Mouse (Mus musculus) right cerebral cortex, postnatal 4 days (tissue): ENCODE data around the gene Sprr2a2.
"Not testable (repeated sequence)": the region's sequence is repeated elsewhere in the genome, so short reads cannot be mapped to it uniquely, and the experiment has no call there.

Source experiments
- DNase-seq: peaks from one replicate; pipeline ENCODE4 v3.0.0-alpha.2; 2022

Gene Sprr2a2

GRCm38 (mm10) chr3:92215569-92215968 lies at the start of gene Sprr2a2, which contains the start of gene Sprr2a1:
Gene Sprr2a2, plus strand, starts transcription at chr3:92215920.
Gene Sprr2a1, plus strand, starts transcription at chr3:92215799.
- not testable (repeated sequence) for DNase-seq

GRCm38 (mm10) chr3:92169847-92170246 lies 45.9 kb upstream of the Sprr2a2 start:
- DNase-seq = no peak

DNA sequence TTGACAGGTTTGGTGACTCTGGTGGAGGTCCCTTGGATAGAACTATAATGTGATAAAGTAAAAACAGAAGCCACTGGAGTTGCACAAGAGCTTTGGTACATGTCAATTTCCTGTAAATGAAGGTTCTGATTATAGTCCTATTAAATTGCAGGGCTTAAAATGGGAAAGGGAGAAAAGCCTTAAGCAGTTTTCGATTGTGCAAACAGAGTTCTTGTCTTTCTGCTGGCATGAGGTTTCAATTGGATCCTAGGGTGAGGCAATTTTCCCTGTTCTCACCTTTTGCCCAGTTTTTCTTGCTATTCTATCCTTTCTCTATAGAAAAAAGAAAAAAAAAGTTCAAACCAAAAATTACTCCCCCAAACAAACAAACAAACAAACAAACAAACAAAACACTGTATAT lies 38.8 kb upstream of the Sprr2a2 start:
- no peak for DNase-seq

- DNase-seq = no peak
Measured at GRCm38 (mm10) chr3:92195512-92196200, 20.1 kb upstream of the Sprr2a2 start.

- not testable (repeated sequence) for DNase-seq
Measured at GRCm38 (mm10) chr3:92211133-92211925, 4.4 kb upstream of the Sprr2a2 start.

DNA sequence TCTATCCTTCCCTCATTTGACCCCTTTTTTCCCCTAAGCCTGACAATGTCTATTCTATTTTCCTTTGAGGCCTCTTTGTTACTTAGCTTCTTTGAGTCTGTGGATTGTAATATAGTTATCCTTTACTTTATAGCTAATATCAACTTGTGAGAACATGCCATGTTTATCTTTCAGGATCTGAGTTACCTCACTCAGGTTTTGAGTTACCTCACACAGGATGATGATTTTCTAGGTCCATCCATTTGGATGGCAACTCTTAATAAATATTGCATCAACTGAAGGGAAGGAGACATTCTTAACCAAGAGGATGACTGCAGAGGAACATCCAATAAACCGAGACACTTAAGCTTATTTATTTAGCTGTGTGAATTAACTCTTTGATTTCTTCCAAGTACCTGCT lies 3.7 kb upstream of the Sprr2a2 start:
- not testable (repeated sequence) for DNase-seq

GRCm38 (mm10) chr3:92213651-92214050 lies 2.1 kb upstream of the Sprr2a2 start:
- not testable (repeated sequence) for DNase-seq

DNA sequence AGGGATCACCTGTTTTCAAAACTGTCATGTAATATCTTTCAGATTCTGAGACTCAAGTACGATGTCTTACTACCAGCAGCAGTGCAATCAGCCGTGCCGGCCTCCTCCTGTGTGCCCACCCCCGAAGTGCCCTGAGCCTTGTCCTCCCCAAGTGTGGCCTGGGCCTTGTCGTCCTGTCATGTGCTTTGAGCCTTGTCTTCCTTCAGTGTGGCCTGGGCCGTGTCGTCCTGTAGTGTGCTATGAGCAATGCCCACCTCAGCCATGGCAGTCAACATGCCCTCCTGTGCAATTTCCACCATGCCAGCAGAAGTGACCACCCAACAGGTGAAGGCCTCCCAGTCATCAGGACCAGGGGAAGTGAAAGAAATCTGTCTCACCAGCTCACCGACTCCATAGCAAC lies 3.3 kb downstream of the Sprr2a2 start:
- not testable (repeated sequence) for DNase-seq

- not testable (repeated sequence) for DNase-seq
Measured at GRCm38 (mm10) chr3:92223708-92224107, 8.0 kb downstream of the Sprr2a2 start.

DNA sequence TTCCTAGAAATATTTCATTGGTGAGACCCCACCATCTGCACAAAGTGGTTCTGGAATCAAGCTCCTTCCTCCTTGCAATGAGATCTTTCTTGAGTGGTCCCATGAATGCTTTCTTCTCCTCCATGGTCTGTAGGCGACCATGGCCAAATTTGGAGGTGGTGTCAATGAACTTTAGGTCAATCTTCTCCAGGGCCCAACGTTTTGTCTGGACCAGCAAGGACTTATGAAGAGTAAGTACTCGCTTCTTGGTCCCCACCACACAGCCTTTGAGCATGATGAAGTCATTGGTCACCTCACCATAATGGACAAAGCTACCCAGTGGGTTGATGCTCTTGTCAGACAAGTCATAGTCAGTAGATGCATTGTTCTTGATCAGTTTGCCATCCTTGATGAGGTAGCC lies 11.7 kb downstream of the Sprr2a2 start:
- not testable (repeated sequence) for DNase-seq

DNA sequence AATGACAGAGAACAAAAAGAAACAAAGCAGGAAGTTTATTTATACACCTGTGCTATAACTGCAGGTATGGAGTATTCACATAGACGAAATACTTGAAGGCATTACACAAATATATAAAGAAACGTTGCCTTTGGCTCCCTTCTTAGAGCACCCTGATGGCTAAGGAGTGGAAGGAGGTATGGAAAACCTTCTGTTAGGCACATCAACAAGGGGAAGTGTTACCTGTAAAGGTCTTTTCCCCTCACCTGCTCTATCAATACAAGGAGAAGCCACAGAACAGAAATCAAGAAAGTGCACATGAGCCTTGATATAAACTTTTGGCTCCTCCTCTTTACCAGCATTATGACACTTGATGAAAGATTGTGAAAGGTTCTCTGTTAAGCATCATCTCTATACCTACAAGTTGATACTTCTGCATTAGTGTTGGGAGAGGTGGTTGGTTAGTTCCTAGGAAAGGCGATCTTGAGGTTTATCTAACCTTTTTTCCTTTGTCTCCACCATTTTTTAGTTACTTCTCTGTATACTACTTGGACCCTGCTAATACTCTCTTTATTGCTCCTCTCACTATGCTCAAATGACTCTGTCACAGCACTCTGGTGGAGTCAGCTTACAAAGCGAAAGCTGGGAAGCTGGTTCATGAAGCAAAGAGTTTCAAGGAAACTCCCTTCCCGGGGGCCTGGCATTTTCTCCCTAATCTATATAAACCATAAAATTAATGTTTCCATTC lies 20.9 kb downstream of the Sprr2a2 start:
- DNase-seq = not testable (repeated sequence)

- not testable (repeated sequence) for DNase-seq
Measured at GRCm38 (mm10) chr3:92238736-92239135, 23.0 kb downstream of the Sprr2a2 start.

DNA sequence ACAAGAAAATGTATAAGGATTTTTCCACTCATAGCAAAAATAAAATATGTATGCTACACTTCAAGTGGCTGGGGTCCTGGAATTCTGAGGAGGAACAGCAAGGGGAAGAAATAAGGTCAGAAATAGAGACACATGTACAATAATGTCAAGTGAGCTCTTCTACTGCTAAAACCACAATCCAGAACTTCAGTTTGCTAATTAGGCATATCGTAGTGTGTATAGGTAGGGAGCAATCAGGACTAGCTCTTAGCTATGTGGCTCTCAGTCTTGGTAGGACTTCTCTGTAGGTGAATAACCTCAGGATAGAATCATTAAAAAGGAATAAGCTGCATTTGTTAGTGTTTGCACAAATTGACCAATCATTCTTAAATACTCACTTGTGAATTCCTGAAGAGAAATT lies 23.5 kb downstream of the Sprr2a2 start:
- DNase-seq = not testable (repeated sequence)

DNA sequence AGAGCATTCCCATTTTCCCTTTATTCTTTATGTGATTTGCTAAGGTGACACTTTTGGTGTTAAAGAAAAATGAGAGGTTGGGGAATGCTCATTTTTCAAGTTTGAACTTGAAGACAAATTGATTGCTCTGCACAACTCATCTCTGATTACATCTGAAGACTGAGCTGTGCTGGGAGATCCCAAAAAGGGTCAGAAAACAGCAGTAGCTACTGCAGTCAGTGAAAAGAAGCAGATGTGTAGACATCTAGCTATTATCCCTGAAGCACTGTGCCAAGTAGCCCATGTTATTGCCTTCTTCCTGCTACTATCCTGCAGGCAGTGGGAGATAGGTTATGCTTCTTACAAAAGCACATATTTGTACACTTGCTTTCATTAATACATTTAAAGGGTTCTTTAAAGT lies 29.1 kb downstream of the Sprr2a2 start:
- DNase-seq = not testable (repeated sequence)

GRCm38 (mm10) chr3:92246245-92246644 lies 30.5 kb downstream of the Sprr2a2 start:
- DNase-seq = not testable (repeated sequence)

DNA sequence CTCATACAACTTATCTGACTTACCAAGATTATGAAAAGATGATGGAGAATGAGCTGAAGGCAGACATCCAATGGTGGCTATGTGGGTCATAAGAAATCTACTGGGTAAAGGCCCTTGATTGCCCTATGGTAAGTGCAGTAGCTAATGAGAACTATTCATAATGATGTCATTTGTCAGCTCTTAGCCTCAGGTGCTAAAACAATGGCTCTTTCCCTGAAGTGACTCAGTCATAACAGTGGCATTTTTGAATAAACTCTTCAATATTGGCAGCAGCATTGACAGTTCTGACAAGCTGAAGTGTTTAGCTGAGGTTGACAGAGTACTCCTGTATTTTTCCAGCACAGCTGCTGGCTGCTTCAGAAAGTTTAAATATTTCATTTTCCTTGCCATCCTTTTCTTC lies 32.8 kb downstream of the Sprr2a2 start:
- not testable (repeated sequence) for DNase-seq

DNA sequence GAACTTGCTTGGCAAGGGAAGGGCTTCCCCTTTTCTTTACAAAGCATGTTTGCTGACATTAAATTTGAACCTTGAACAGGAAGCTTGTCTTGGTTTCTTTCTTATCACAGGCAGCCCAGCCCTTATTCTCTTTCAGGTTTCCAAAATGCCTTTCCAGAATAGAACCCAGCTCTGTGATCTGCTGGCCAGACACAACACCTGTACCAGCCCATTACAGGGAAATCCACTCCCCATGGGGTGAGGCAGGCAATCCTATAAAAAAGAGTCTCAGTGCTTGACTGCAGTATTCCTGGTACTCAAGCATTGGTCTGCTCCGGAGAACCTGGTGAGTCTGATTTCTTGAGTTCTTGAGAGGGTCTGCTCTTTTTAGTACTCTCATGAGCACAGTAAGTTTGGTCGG lies 34.7 kb downstream of the Sprr2a2 start:
- DNase-seq = not testable (repeated sequence)

DNA sequence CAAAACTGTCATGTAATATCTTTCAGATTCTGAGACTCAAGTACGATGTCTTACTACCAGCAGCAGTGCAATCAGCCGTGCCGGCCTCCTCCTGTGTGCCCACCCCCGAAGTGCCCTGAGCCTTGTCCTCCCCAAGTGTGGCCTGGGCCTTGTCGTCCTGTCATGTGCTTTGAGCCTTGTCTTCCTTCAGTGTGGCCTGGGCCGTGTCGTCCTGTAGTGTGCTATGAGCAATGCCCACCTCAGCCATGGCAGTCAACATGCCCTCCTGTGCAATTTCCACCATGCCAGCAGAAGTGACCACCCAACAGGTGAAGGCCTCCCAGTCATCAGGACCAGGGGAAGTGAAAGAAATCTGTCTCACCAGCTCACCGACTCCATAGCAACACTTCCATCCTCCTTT lies 38.1 kb downstream of the Sprr2a2 start:
- DNase-seq = not testable (repeated sequence)

DNA sequence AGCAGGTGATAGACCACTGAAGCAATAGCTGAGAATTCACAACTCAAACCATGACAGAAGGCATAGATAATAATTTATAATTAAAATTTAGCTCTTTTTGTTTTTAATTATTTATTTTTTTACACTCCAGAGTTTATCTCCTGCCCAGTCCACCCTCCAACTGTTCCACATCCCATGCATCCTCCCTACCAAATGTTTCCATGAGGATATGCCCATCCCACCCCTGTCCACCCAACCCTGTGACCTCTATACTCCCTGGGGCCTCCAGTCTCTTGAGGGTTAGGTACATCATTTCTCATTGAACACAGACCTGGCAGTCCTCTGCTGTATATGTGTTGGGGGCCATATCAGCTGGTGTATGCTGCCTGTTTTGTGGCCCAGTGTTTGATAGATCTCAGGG lies 42.8 kb downstream of the Sprr2a2 start:
- not testable (repeated sequence) for DNase-seq

- DNase-seq = not testable (repeated sequence)
Measured at GRCm38 (mm10) chr3:92263462-92263861, 47.7 kb downstream of the Sprr2a2 start.

GRCm38 (mm10) chr3:92271414-92271985 lies 55.8 kb downstream of the Sprr2a2 start:
- not testable (repeated sequence) for DNase-seq

- not testable (repeated sequence) for DNase-seq
Measured at GRCm38 (mm10) chr3:92273504-92273903, 57.8 kb downstream of the Sprr2a2 start.

- not testable (repeated sequence) for DNase-seq
Measured at GRCm38 (mm10) chr3:92274018-92274417, 58.3 kb downstream of the Sprr2a2 start.
